Mouse (Mus musculus): Measurements from ENCODE around the gene Ppp4r1. TPM values are rescaled to one million over a fixed set of nuclear protein-coding genes. Genes with fewer than 3 reads are reported as not detected.

Gene Ppp4r1
- total and polyA plus RNA-seq, 3 experiments: 21.8 to 313 (median 34.3) TPM

- H3K9me3 ChIP-seq (replicated peaks; ENCODE audit: insufficient read depth, low read length): no peaks in the 10 kb centered on the region
- TF ChIP-seq TCF12 (IDR thresholded peaks at IDR 0.05; ENCODE audit: low read depth, low read length): no peak
- no peak for TF ChIP-seq ZKSCAN1 (IDR thresholded peaks at IDR 0.05; ENCODE audit: low read depth, low read length)
- no peak for TF ChIP-seq MYC (IDR thresholded peaks at IDR 0.05; ENCODE audit: low read depth, low read length)
- no peak for TF ChIP-seq MXI1 (IDR thresholded peaks at IDR 0.05; ENCODE audit: low read depth, low read length)
- TF ChIP-seq UBTF (IDR thresholded peaks at IDR 0.05; ENCODE audit: borderline replicate concordance, insufficient read depth, low read depth, low read length): no peak
- no peak for TF ChIP-seq TBP (IDR thresholded peaks at IDR 0.05; ENCODE audit: low read depth, low read length)
- TF ChIP-seq ZMIZ1 (IDR thresholded peaks at IDR 0.05; ENCODE audit: low read depth, low read length): no peak
- H3K79me2 ChIP-seq (ENCODE audit: control insufficient read depth, insufficient read depth, low read length, poor library complexity): peaks cover 10% of the 10 kb centered on the region
- peak; percentile 13 for DNase-seq (ENCODE audit: low read depth, low spot score)
- peaks cover 0 to 5% of the 10 kb centered on the region in 2 experiments; a peak in 2 of 4 replicates for H3K4me1 ChIP-seq (ENCODE audit: control insufficient read depth in 1 of 2, insufficient read depth in 2 of 2, low read length in 2 of 2)
- no peak overlapping the region for H3K4me3 ChIP-seq (ENCODE audit: control insufficient read depth in 1 of 2, insufficient read depth in 1 of 2, low read depth in 2 of 2, low read length in 2 of 2)
- no peak overlapping the region for H3K27ac ChIP-seq (ENCODE audit: control insufficient read depth, low read depth, low read length)
- no peak overlapping the region for H3K9ac ChIP-seq (ENCODE audit: control insufficient read depth, low read depth, low read length, poor library complexity, severe bottlenecking)
- H3K36me3 ChIP-seq (ENCODE audit: control insufficient read depth in 1 of 2, insufficient read depth in 2 of 2, low read length in 2 of 2): peaks cover 0 to 2% of the 10 kb centered on the region in 2 experiments; a peak in 2 of 4 replicates
- H3K27me3 ChIP-seq (ENCODE audit: control insufficient read depth in 1 of 2, insufficient read depth in 2 of 2, low read length in 2 of 2): no peaks in the 10 kb centered on the region
Measured at GRCm38 (mm10) chr17:65869720-65870119, 87.3 kb downstream of the Ppp4r1 start.

- Histone ChIP-seq H3K36me3 (ENCODE audit: control insufficient read depth in 1 of 2, insufficient read depth in 2 of 2, low read length in 2 of 2) (peaks cover 0 to 2% of the 10 kb centered on the region in 2 experiments; a peak in 2 of 4 replicates), H3K4me1 (ENCODE audit: control insufficient read depth in 1 of 2, insufficient read depth in 2 of 2, low read length in 2 of 2) (peaks cover 0 to 5% of the 10 kb centered on the region in 2 experiments; a peak in 2 of 4 replicates)
- peak; percentile 87 for DNase-seq (ENCODE audit: low read depth, low spot score)
Measured at GRCm38 (mm10) chr17:65870146-65870545, 87.8 kb downstream of the Ppp4r1 start.

More at GRCm38 (mm10) chr17:65870146-65870545, 87.8 kb downstream of the Ppp4r1 start:
- Histone ChIP-seq H3K9me3 (replicated peaks; ENCODE audit: insufficient read depth, low read length) (no peaks in the 10 kb centered on the region), H3K4me3 (ENCODE audit: control insufficient read depth in 1 of 2, insufficient read depth in 1 of 2, low read depth in 2 of 2, low read length in 2 of 2) (no peak overlapping the region), H3K27me3 (ENCODE audit: control insufficient read depth in 1 of 2, insufficient read depth in 2 of 2, low read length in 2 of 2) (no peaks in the 10 kb centered on the region), H3K9ac (ENCODE audit: control insufficient read depth, low read depth, low read length, poor library complexity, severe bottlenecking) (no peak overlapping the region), H3K79me2 (ENCODE audit: control insufficient read depth, insufficient read depth, low read length, poor library complexity) (peaks cover 10% of the 10 kb centered on the region), H3K27ac (ENCODE audit: control insufficient read depth, low read depth, low read length) (no peak overlapping the region)
- TF ChIP-seq RAD21 (IDR thresholded peaks at IDR 0.05; ENCODE audit: low read depth, low read length) (peak; percentile 81), HCFC1 (IDR thresholded peaks at IDR 0.05; ENCODE audit: low read depth, low read length) (no peak), ETS1 (IDR thresholded peaks at IDR 0.05; ENCODE audit: low read depth, low read length) (0 out of 2 replicates have a peak, but pooled peaks have one; percentile 14), CTCF (IDR thresholded peaks at IDR 0.05 in 2 of 3, conservative IDR thresholded peaks at IDR 0.05 in 1 of 3; ENCODE audit: control insufficient read depth in 1 of 3, insufficient read depth in 1 of 3, low read depth in 2 of 3, low read length in 3 of 3, poor library complexity in 1 of 3, severe bottlenecking in 1 of 3) (peak; percentile 82 to 88 (median 86)), MYC (IDR thresholded peaks at IDR 0.05; ENCODE audit: low read depth, low read length) (0 out of 2 replicates have a peak, but pooled peaks have one; percentile 4), NELFE (IDR thresholded peaks at IDR 0.05; ENCODE audit: low read depth, low read length) (no peak), TBP (IDR thresholded peaks at IDR 0.05; ENCODE audit: low read depth, low read length) (no peak), TCF12 (IDR thresholded peaks at IDR 0.05; ENCODE audit: low read depth, low read length) (no peak), ZC3H11A (IDR thresholded peaks at IDR 0.05; ENCODE audit: low read depth, low read length) (peak; percentile 65), MAFK (IDR thresholded peaks at IDR 0.05; ENCODE audit: borderline replicate concordance, low read depth, low read length) (no peak), ZNF384 (IDR thresholded peaks at IDR 0.05; ENCODE audit: low read depth, low read length) (0 out of 2 replicates have a peak, but pooled peaks have one; percentile 7), TAL1 (IDR thresholded peaks at IDR 0.05; ENCODE audit: low read length) (no peak), EP300 (IDR thresholded peaks at IDR 0.05; ENCODE audit: low read depth in 1 of 2, low read length in 2 of 2) (no peak), SIN3A (IDR thresholded peaks at IDR 0.05; ENCODE audit: low read length) (0 out of 2 replicates have a peak, but pooled peaks have one; percentile 25), KAT2A (conservative IDR thresholded peaks at IDR 0.05; ENCODE audit: low read depth, low read length) (no peak), SMC3 (IDR thresholded peaks at IDR 0.05; ENCODE audit: low read depth, low read length) (peak; percentile 71), JUND (IDR thresholded peaks at IDR 0.05; ENCODE audit: low read depth, low read length) (no peak), MAX (IDR thresholded peaks at IDR 0.05; ENCODE audit: low read length) (0 out of 2 replicates have a peak, but pooled peaks have one; percentile 30)

Data from MEL (cell line).